Mouse (Mus musculus) MEL-GATA-1-ER (cell line): ENCODE results near the gene Nudt22.
"Not testable (repeated sequence)": the region's sequence is repeated elsewhere in the genome, so short reads cannot be mapped to it uniquely, and the experiment has no call there.

Experiments
- DNase-seq: peaks from one replicate; pipeline ENCODE4 v3.0.0-alpha.2; 2012; ENCODE audit warnings: low read depth; ENCODE audit errors: extremely low read depth

Nudt22 gene

GRCm38 (mm10) chr19:6995255-6995991, 494 bp downstream of the Nudt22 start:
- DNase-seq, result peak; percentile 60

GRCm38 (mm10) chr19:6994489-6994888, 1.4 kb downstream of the Nudt22 start:
- DNase-seq, result no peak

GRCm38 (mm10) chr19:6994002-6994401, 1.9 kb downstream of the Nudt22 start:
- no peak for DNase-seq

GRCm38 (mm10) chr19:6993011-6993770, 2.7 kb downstream of the Nudt22 start:
- no peak for DNase-seq

- DNase-seq, result peak; percentile 96
These were observed 3.7 kb downstream of the Nudt22 start, which contains the start of gene Dnajc4 for GRCm38 (mm10) chr19:6992011-6992858. Gene Dnajc4 (minus strand): TSS chr19:6992572.

GRCm38 (mm10) chr19:6991166-6991565, 4.8 kb downstream of the Nudt22 start:
- DNase-seq, result not testable (repeated sequence)

GRCm38 (mm10) chr19:6990712-6991111, 5.2 kb downstream of the Nudt22 start:
- DNase-seq, result no peak

GRCm38 (mm10) chr19:6989251-6989650, 6.7 kb downstream of the Nudt22 start:
- no peak for DNase-seq

- DNase-seq, result no peak
These were observed 8.0 kb downstream of the Nudt22 start for GRCm38 (mm10) chr19:6987904-6988285.

- DNase-seq, result no peak
These were observed 8.6 kb downstream of the Nudt22 start, which contains the start of gene Vegfb for GRCm38 (mm10) chr19:6987061-6987903. Gene Vegfb (minus strand): TSS chr19:6987651.

- DNase-seq, result no peak
These were observed 9.8 kb downstream of the Nudt22 start for GRCm38 (mm10) chr19:6985951-6986708.

- no peak for DNase-seq
These were observed 10.6 kb downstream of the Nudt22 start for GRCm38 (mm10) chr19:6985300-6985699.

GRCm38 (mm10) chr19:6983621-6984020, 12.3 kb downstream of the Nudt22 start:
- no peak for DNase-seq

GRCm38 (mm10) chr19:6981465-6981864, 14.5 kb downstream of the Nudt22 start:
- DNase-seq, result no peak

GRCm38 (mm10) chr19:6980381-6981093, 15.4 kb downstream of the Nudt22 start, which contains the start of gene Fkbp2:
Gene Fkbp2 (minus strand): TSS chr19:6980501.
- DNase-seq, result peak; percentile 85

GRCm38 (mm10) chr19:6979486-6980380, 16.2 kb downstream of the Nudt22 start:
- DNase-seq, result peak; percentile 93

- DNase-seq, result no peak
These were observed 16.9 kb downstream of the Nudt22 start for GRCm38 (mm10) chr19:6979001-6979479.

- DNase-seq, result no peak
These were observed 17.3 kb downstream of the Nudt22 start for GRCm38 (mm10) chr19:6978639-6978974.
